Mouse (Mus musculus): Measurements from ENCODE around the gene Rbms3.

DNA sequence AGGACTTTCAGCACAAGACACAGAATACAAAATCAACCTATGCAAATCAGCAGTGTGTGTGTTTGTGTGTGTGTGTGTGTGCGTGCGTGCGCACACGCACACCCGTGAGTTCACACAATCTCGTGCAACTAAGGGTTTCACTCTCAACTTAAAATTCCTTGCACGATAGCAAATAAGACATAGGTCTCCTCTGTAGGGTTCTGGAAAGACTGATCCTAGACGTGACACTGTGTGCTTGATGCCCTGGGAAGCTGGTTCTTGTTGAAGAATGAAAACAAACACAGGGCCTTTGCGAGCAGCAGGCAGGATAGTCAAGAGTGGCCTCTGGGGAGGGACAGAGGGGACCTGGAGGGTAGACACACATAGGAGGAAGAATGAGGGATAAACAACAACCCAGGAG, 544.0 kb downstream of the Rbms3 start:
- no peak for TF ChIP-seq CTCF (IDR thresholded peaks at IDR 0.05)
- TF ChIP-seq EP300 (IDR thresholded peaks at IDR 0.05; ENCODE audit: insufficient read depth, low read depth, low read length): no peak
- no peak for TF ChIP-seq POLR2A (IDR thresholded peaks at IDR 0.05; ENCODE audit: insufficient read depth, low read depth, low read length)
